Mouse (Mus musculus) embryonic fibroblast, embryonic 13.5 days (primary cell): ENCODE data around the gene Ppp2r2c.
A peak's percentile ranks its signal among the peaks of the same experiment; 100 is the strongest.

Experiments used
- CTCF ChIP-seq: IDR thresholded peaks from 2 replicates; pipeline ENCODE4 v1.5.1; 2011; ENCODE audit warnings: mild to moderate bottlenecking, control low read depth, low read length, moderate library complexity, borderline replicate concordance; ENCODE audit not compliant: insufficient read depth
- POLR2A ChIP-seq: IDR thresholded peaks from 2 replicates; pipeline ENCODE4 v1.6.1; 2011; ENCODE audit warnings: low read depth, mild to moderate bottlenecking, control low read depth, low read length, moderate library complexity

DNA sequence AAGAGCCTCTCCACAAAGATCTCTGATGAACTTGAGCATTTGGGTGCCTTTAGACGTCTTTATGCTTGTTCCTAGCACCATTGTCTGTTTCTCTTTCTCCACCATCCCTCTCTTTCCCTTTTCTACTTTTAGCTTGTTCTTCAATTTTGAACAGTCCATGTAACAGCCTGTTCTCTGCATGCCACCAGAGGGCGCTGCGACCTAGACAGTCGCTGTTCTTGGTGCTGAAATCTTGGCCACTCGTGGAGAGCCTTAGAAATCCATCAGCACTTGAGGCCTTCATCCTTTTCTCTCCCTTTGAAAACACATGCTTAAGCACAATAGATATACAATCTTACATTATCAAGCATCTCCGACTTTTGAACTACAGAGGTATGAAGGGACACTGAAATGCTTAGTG lies 32.4 kb upstream of the Ppp2r2c start:
- no peak for TF ChIP-seq POLR2A
- peak; percentile 96; the same call in 1 of the 2 replicates for TF ChIP-seq CTCF
